Mouse (Mus musculus) heart, embryonic 11.5 days (tissue): ENCODE measurements around the gene Hepacam. TPM values are rescaled to one million over a fixed set of nuclear protein-coding genes. Genes with fewer than 3 reads are reported as not detected.

ENCODE experiments used
- ATAC-seq: fragments of 200-750 bp; cut with Nextera tagmentation; replicated peaks from 2 replicates; pipeline ENCODE4 v1.8.0; 2017; ENCODE audit warnings: moderate library complexity; ENCODE audit not compliant: insufficient number of reproducible peaks, low FRiP score, low TSS enrichment
- H3K27ac ChIP-seq: fragments of 300-500 bp; sonication (generic); 2 replicates; pipeline ENCODE4 v1.5.1; 2014; ENCODE audit warnings: mild to moderate bottlenecking, low read depth, low read length
- H3K27me3 ChIP-seq: fragments of 300-500 bp; sonication (generic); 2 replicates; pipeline ENCODE4 v1.6.1; 2014; ENCODE audit warnings: mild to moderate bottlenecking, low read length, mixed read lengths; ENCODE audit not compliant: control insufficient read depth, insufficient read depth
- H3K36me3 ChIP-seq: fragments of 300-500 bp; sonication (generic); 2 replicates; pipeline ENCODE4 v1.6.1; 2014; ENCODE audit warnings: mild to moderate bottlenecking, low read length, moderate library complexity, mixed read lengths; ENCODE audit not compliant: control insufficient read depth, insufficient read depth
- H3K4me1 ChIP-seq: fragments of 300-500 bp; sonication (generic); 2 replicates; pipeline ENCODE4 v1.6.1; 2014; ENCODE audit warnings: low read length; ENCODE audit not compliant: control insufficient read depth, insufficient read depth
- H3K4me2 ChIP-seq: fragments of 300-500 bp; sonication (generic); 2 replicates; pipeline ENCODE4 v1.6.1; 2014; ENCODE audit warnings: mild to moderate bottlenecking, moderate library complexity
- H3K4me3 ChIP-seq: fragments of 300-500 bp; sonication (generic); 2 replicates; pipeline ENCODE4 v1.5.1; 2014; ENCODE audit warnings: low read depth, low read length
- H3K9ac ChIP-seq: fragments of 300-500 bp; sonication (generic); 2 replicates; pipeline ENCODE4 v1.6.1; 2014; ENCODE audit warnings: mild to moderate bottlenecking, low read depth, low read length, moderate library complexity
- H3K9me3 ChIP-seq: fragments of 300-500 bp; sonication (generic); replicated peaks from 2 replicates; pipeline ENCODE4 v1.6.1; 2016; ENCODE audit warnings: low read length; ENCODE audit not compliant: control insufficient read depth
- WGBS: fragments of 180-500 bp; shearing (Covaris S2); extraction: QIAGEN DNeasy Blood & Tissue Kit; methylation state at CpG from one replicate; pipeline ENCODE4 v1.1.7; 2014; ENCODE audit not compliant: insufficient replicate concordance; 5-methylcytosine and 5-hydroxymethylcytosine counted together
- polyA plus RNA-seq: library from polyadenylated mRNA; unstranded; fragments of >200 nt; fragmentation: Nextera tagmentation; extraction: Ambion mirVana; gene quantifications from 2 replicates; pipeline ENCODE4 v1.2.1, GENCODE M21; 2014

Gene Hepacam
- polyA plus RNA-seq, 1 experiment from 2014 or later = not detected

DNA sequence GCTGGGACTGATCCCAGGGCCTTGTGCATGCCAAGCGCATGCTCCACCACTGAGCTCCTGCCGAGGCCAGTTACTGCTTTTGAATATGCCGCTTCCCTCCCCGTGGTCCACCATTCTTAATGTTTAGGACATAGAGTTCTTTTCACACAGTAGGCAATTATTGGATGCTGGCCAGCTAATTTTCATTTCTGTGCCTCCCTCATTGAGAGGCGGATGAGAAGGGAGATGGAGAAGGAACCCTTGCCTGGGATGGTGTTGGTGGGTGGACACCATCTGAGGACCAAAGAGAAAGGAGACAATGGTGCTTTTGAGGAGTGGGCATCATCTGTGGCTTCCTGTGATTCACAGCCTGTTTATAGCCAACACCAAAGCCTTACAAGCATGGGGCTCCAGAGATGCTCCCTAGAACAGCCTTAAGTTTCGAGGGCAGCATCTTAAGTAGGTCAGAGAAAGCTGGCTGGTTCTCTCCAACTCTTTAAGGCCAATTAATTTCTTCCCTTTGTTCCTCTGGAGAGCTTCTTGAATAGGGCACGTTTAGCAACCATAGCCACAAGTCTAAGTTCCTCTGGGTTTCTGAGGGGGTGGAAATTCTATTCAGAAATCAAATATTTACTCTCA is 8.3 kb upstream of the Hepacam start:
- Histone ChIP-seq H3K4me3 (no peak overlapping the region), H3K9me3 (no peaks in the 10 kb centered on the region), H3K9ac (no peak overlapping the region), H3K36me3 (no peaks in the 10 kb centered on the region), H3K27me3 (no peaks in the 10 kb centered on the region), H3K4me1 (peaks cover 3% of the 10 kb centered on the region; the same call in 1 of the 2 replicates), H3K4me2 (no peak overlapping the region), H3K27ac (no peak overlapping the region)
- no peak for ATAC-seq
- 85% methylated on average over 7 of the region's 7 CpGs for WGBS

DNA sequence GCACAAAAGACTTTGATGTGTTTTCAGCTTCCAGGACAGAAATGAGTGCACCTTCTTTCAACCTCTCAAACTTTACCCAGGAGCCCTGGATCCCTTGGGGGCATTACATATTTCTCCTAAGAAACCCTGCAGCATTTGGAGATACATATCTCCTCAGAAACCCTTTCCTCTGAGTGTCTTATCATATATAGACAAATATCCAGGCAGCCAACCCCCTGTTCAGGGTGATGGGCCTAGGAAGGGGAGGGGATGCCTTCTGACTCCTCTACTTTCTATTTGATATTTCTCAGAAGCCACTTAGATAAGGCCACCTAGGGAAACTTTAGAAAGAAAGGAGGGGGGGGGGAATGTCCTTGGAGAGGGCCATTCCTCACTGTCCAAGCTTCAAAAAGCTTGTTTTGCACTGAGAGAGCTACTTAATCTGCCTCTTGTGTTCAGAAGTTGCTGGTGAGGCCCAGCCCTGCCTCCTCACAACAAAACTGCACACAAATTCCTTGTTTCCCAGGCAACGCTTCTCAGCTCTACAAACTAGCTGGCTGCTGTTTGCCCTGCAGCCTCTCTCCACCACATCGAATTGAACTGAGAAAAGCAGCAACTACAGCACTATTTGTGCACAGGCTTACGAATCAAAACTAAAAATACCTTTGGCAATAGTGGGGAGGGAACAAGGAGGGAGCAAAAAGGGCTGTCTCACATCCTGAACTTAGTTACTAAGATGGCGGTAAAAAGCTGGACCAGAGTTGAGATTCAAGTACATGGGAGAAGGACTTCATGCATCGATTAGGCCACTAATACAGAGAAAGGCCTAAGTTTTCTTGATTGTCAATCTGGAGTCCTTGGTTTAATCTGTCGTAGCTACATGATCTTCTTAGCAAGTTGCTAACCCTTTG is 7.6 kb upstream of the Hepacam start:
- WGBS = 52% methylated on average over 6 of the region's 6 CpGs
- no peaks in the 10 kb centered on the region for H3K36me3 ChIP-seq
- H3K4me3 ChIP-seq = no peak overlapping the region
- H3K9me3 ChIP-seq = no peaks in the 10 kb centered on the region
- no peak overlapping the region for H3K4me2 ChIP-seq
- ATAC-seq = no peak
- H3K27me3 ChIP-seq = no peaks in the 10 kb centered on the region
- peaks cover 3% of the 10 kb centered on the region; the same call in 1 of the 2 replicates for H3K4me1 ChIP-seq
- no peak overlapping the region for H3K9ac ChIP-seq
- 0 out of 2 replicates have a peak overlapping the region, but pooled peaks have one; percentile 29 for H3K27ac ChIP-seq

DNA sequence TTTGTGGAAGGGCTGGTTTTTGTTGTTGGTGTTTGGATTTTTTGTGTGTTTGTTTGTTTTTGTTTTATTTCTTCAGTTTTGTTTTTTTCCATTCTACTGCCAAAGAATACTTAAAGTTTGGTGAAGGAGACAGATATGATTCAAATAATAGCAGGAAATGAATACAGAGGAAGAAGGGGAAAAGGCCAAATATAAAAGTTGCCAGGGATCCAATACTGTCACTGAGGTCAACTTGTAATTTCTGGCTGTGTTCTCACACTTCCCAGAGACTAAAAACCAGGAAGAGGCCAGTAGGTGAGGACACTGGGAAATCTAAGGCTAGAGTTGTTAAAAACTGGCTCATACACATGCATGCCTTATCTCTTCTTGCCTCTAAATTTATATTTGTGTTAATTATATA is 5.1 kb upstream of the Hepacam start:
- Histone ChIP-seq H3K9ac (no peak overlapping the region), H3K4me1 (peaks cover 3% of the 10 kb centered on the region; the same call in 1 of the 2 replicates), H3K9me3 (no peaks in the 10 kb centered on the region), H3K4me3 (no peak overlapping the region), H3K4me2 (no peak overlapping the region), H3K27me3 (no peaks in the 10 kb centered on the region), H3K27ac (no peak overlapping the region), H3K36me3 (no peaks in the 10 kb centered on the region)
- ATAC-seq = no peak

DNA sequence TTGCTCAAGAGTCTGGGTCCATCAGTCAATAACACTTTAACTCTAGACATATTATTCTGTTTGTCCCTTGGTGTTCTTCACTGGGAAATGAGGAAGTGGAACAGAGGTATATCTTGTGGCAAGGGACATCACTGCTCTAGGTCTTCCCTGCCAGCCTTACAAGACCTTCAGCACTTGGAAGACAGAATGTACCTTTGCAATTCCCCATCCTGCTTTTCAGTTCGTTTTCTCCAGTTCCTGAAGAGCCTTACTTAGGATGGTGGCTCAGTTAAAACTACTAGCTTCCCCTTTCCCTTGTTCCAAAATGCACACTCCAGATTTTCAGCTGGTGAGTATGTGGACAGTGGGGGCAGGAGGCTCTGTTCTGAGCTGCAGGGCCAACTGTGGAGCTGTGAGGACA is 4.3 kb upstream of the Hepacam start:
- WGBS = 58% methylated on average over 1 of the region's 1 CpGs
- no peaks in the 10 kb centered on the region for H3K27me3 ChIP-seq
- no peak for ATAC-seq
- H3K36me3 ChIP-seq = no peaks in the 10 kb centered on the region
- peaks cover 3% of the 10 kb centered on the region; the same call in 1 of the 2 replicates for H3K4me1 ChIP-seq
- H3K4me2 ChIP-seq = no peak overlapping the region
- H3K4me3 ChIP-seq = no peak overlapping the region
- H3K9ac ChIP-seq = no peak overlapping the region
- no peak overlapping the region for H3K27ac ChIP-seq
- no peaks in the 10 kb centered on the region for H3K9me3 ChIP-seq

DNA sequence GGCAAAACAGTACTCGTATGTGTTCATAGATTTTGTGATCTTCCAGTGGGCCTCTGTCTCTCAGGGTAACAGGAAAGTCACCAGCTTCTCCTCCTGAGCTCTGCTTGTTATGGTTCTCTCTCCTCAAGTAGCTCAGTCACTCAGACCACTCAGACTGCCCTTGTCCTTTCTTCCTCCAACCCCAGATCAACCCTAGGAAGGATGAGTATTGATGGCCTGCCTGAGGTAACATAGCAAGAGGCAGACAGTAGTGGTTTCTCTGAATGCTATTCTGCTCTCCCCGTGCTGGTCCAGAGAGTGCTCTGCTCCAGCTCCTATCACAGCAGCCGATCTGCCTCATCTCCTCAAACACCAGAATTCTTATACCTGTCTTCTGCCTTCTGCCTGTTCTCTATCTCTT is 3.6 kb upstream of the Hepacam start:
- 54% methylated on average over 3 of the region's 3 CpGs for WGBS
- H3K4me3 ChIP-seq = no peak overlapping the region
- no peaks in the 10 kb centered on the region for H3K27me3 ChIP-seq
- H3K9ac ChIP-seq = no peak overlapping the region
- ATAC-seq = no peak
- H3K4me1 ChIP-seq = peaks cover 3% of the 10 kb centered on the region; the same call in 1 of the 2 replicates
- H3K27ac ChIP-seq = no peak overlapping the region
- no peaks in the 10 kb centered on the region for H3K36me3 ChIP-seq
- no peak overlapping the region for H3K4me2 ChIP-seq
- H3K9me3 ChIP-seq = no peaks in the 10 kb centered on the region

DNA sequence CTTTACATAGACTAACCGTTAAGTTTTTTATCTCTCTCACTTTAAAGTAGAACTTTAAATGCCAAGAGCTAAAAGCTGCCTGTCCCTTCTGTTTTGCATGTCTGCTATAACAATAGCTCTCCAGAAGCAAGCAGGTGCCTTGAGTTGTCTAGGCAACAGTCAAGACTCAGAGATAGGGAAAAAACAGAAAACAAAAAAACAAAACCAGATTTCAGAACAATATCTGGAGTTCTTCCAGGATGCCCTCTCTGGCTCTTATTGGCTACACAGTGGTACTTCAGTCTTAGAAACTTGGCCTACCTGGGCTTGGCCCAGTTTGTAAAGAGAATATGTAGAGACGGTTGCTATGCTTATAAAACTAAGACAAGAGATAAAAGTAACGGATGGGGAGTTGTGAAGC is 2.8 kb upstream of the Hepacam start:
- Histone ChIP-seq H3K9me3 (no peaks in the 10 kb centered on the region), H3K27me3 (no peaks in the 10 kb centered on the region), H3K4me2 (no peak overlapping the region), H3K36me3 (no peaks in the 10 kb centered on the region), H3K27ac (no peak overlapping the region), H3K4me1 (peaks cover 2% of the 10 kb centered on the region; the same call in 1 of the 2 replicates), H3K4me3 (no peak overlapping the region), H3K9ac (no peak overlapping the region)
- no peak for ATAC-seq
- WGBS = 74% methylated on average over 3 of the region's 3 CpGs

DNA sequence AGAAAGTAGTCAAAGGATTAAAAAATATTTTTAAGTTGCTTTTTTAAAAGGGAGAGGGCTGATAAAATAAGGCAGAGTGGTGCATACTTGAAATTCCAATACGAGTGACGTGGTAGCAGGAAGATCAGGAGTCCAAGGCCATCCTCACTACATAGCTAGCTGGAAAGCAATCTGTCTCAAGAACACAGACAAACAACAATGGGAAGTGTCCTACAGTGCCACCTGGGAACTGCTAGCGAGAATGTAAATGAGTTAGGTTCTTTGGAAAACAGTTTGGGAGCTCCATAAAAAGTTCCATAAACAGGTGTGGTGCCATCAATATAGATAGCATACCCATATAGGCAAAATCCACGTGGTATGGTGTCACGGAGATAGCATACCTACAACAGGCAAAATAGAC is 1.4 kb upstream of the Hepacam start:
- WGBS = 50% methylated on average over 5 of the region's 5 CpGs

DNA sequence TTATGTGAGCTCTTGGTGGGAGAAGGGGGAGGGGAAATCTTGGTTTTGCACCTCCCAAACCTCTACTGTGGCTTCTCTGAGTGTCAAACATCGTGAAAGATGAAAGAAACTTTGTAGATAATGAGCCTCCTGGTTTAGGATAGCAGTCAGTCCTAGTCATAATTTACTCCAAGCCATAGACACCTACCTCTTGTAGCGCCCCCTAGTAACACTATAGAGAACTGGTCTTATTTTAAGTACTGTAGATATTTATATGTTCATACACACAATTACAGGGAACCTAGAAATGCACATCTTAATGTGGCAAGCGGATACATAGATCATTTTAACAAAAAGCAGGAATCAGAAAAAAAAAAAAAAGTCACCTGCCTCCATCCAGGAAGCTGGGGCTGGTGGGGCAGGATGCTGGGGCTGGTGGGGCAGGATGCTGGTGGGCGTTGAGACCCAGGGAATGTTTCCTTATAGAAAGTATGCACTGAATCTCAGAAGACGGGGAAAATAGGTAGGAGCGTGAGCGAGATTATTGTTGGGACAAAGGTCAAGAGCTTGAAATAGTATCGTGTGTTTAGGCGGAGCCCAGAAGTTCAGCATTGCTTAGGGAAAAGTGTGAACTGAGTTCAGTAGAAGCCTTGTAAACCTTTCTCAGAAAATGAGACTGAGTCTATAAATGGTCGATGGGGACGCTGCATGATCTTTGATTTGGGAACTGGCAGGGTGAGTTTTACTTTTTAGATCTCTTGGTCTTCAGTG is 1.1 kb downstream of the Hepacam start:
- ATAC-seq = no peak
- H3K27ac ChIP-seq = no peak overlapping the region
- H3K4me1 ChIP-seq = no peaks in the 10 kb centered on the region
- no peaks in the 10 kb centered on the region for H3K27me3 ChIP-seq
- WGBS = 70% methylated on average over 11 of the region's 11 CpGs
- no peak overlapping the region for H3K4me2 ChIP-seq
- no peak overlapping the region for H3K4me3 ChIP-seq
- H3K9ac ChIP-seq = no peak overlapping the region
- no peaks in the 10 kb centered on the region for H3K36me3 ChIP-seq
- no peaks in the 10 kb centered on the region for H3K9me3 ChIP-seq

More for the DNA sequence above, 1.4 kb upstream of the Hepacam start:
- Histone ChIP-seq H3K4me2 (no peak overlapping the region), H3K27me3 (no peaks in the 10 kb centered on the region), H3K9me3 (no peaks in the 10 kb centered on the region), H3K27ac (no peak overlapping the region), H3K36me3 (no peaks in the 10 kb centered on the region), H3K4me3 (no peak overlapping the region), H3K4me1 (no peaks in the 10 kb centered on the region), H3K9ac (no peak overlapping the region)
- no peak for ATAC-seq
